8 mouse cellular contexts compared by ENCODE assay signal in genomic region chr8:46936039-46936438, GRCm38 (mm10). TPM values are rescaled to one million over a fixed set of nuclear protein-coding genes. Genes with fewer than 3 reads are reported as not detected.
DNase-seq lines count a peak whose midpoint lies in the region; ATAC-seq and TF ChIP-seq lines count a peak whose summit lies in the region.

No protein-coding gene starts in this region.

- H3K4me3 ChIP-seq in kidney, embryonic 15.5 days (replicated peaks), result no peak overlapping the region
- no peak overlapping the region for H3K4me3 ChIP-seq in heart, adult 2 months
- no peak overlapping the region for H3K4me3 ChIP-seq in limb, embryonic 13.5 days

- H3K79me2 ChIP-seq in heart, adult 2 months (replicated peaks; ENCODE audit: control insufficient read depth, insufficient read depth, low read length), result no peaks in the 10 kb centered on the region

- no peaks in the 10 kb centered on the region for H3K9me3 ChIP-seq in kidney, embryonic 15.5 days (replicated peaks)
- H3K9me3 ChIP-seq in limb, embryonic 13.5 days, result peaks cover 7% of the 10 kb centered on the region; the same call in 1 of the 2 replicates

- TF ChIP-seq POLR2A in heart, adult 2 months (IDR thresholded peaks at IDR 0.05; ENCODE audit: insufficient read depth, low read depth, low read length), result no peak

- H3K27ac ChIP-seq in kidney, embryonic 15.5 days, result no peak overlapping the region
- H3K27ac ChIP-seq in heart, adult 2 months, result no peak overlapping the region
- no peak overlapping the region for H3K27ac ChIP-seq in limb, embryonic 13.5 days

- TF ChIP-seq EP300 in heart, adult 2 months (IDR thresholded peaks at IDR 0.05; ENCODE audit: insufficient read depth, low read depth, low read length), result no peak

- intact Hi-C loops in heart, adult 2 months (cut with DNase I), result loop anchor here (2.0 kb wide), 1 partner anchor 249 kb away; no protein-coding TSS in a partner anchor

- TF ChIP-seq CTCF in heart, adult 2 months (IDR thresholded peaks at IDR 0.05), result peak; percentile 59

- peak overlapping the region; percentile 34 for H3K4me2 ChIP-seq in kidney, embryonic 15.5 days
- H3K4me2 ChIP-seq in limb, embryonic 13.5 days (replicated peaks), result peak overlapping the region; percentile 49

- no peaks in the 10 kb centered on the region for H3K27me3 ChIP-seq in kidney, embryonic 15.5 days
- H3K27me3 ChIP-seq in heart, adult 2 months (ENCODE audit: control insufficient read depth, insufficient read depth, low read length), result no peaks in the 10 kb centered on the region
- no peaks in the 10 kb centered on the region for H3K27me3 ChIP-seq in limb, embryonic 13.5 days

- H3K9ac ChIP-seq in kidney, embryonic 15.5 days, result 0 out of 2 replicates have a peak overlapping the region, but pooled peaks have one; percentile 8
- H3K9ac ChIP-seq in heart, adult 2 months (ENCODE audit: low read depth, low read length), result 0 out of 2 replicates have a peak overlapping the region, but pooled peaks have one; percentile 8
- H3K9ac ChIP-seq in limb, embryonic 13.5 days, result peak overlapping the region; percentile 3; the same call in 1 of the 2 replicates

- 28% methylated on average over 8 of the region's 8 CpGs for WGBS in kidney, embryonic 15.5 days
- 31% methylated on average over 8 of the region's 8 CpGs for WGBS in heart, adult 2 months
- 22% methylated on average over 8 of the region's 8 CpGs for WGBS in limb, embryonic 13.5 days

- H3K4me1 ChIP-seq in kidney, embryonic 15.5 days, result peaks cover 8% of the 10 kb centered on the region
- peaks cover 5% of the 10 kb centered on the region for H3K4me1 ChIP-seq in heart, adult 2 months (ENCODE audit: control insufficient read depth, insufficient read depth, low read length)
- H3K4me1 ChIP-seq in limb, embryonic 13.5 days, result peaks cover 20% of the 10 kb centered on the region

- H3K36me3 ChIP-seq in kidney, embryonic 15.5 days, result no peaks in the 10 kb centered on the region
- H3K36me3 ChIP-seq in heart, adult 2 months (ENCODE audit: control insufficient read depth, insufficient read depth, low read length), result no peaks in the 10 kb centered on the region
- no peaks in the 10 kb centered on the region for H3K36me3 ChIP-seq in limb, embryonic 13.5 days

- 0 out of 2 replicates have a peak, but pooled peaks have one; percentile 47 for ATAC-seq in kidney, embryonic 15.5 days (replicated peaks; ENCODE audit: low FRiP score)
- no peak for ATAC-seq in limb, embryonic 13.5 days (ENCODE audit: low FRiP score, low read depth)
- no peak for ATAC-seq in erythroid progenitor cell, adult 5-6 weeks (replicated peaks; ENCODE audit: low FRiP score, poor library complexity, severe bottlenecking)

- no peak for DNase-seq in kidney, adult 11 months
- peak; percentile 59 for DNase-seq in NIH3T3 (ENCODE audit: low read depth)
- peak in 1 of 2 experiments; percentile 29 for DNase-seq in heart, adult 2 months
- no peak for DNase-seq in thymus, postnatal 14 days
- DNase-seq in adrenal gland, postnatal 36 days, result no peak

RNA-seq across cellular contexts. Expression of gene Enpp6, which starts 50.6 kb away (rescaled TPM):
- 1.7 TPM in 2 replicates for polyA plus RNA-seq in kidney, embryonic 15.5 days (2015; fragmentation: Nextera tagmentation; extraction: Ambion mirVana)
- total RNA-seq in heart, adult 2 months (2021), result 1 to 10 TPM; 2.9 to 3.5 TPM
- 5.9 and 7.7 TPM in 2 replicates for polyA plus RNA-seq in heart, adult 2 months (2012; rRNA removed)
- polyA plus RNA-seq in limb, embryonic 13.5 days (2015; fragmentation: Nextera tagmentation; extraction: Ambion mirVana), result 1.6 and 1.7 TPM in 2 replicates
- 0.42 TPM in 1 of 2 replicates, not detected in the other for total RNA-seq in erythroid progenitor cell, adult 5-6 weeks (2015; ENCODE audit: low replicate concordance)
- 0.26 TPM in 1 of 2 replicates, not detected in the other for total RNA-seq in erythroid progenitor cell, adult 5-6 weeks (2017; ENCODE audit: low replicate concordance)
- 1 to 10 TPM; 1.5 to 4.6 TPM for total RNA-seq in adrenal gland, postnatal 36 days (2021)
